Mouse (Mus musculus): ENCODE measurements around the gene Robo2.

DNA sequence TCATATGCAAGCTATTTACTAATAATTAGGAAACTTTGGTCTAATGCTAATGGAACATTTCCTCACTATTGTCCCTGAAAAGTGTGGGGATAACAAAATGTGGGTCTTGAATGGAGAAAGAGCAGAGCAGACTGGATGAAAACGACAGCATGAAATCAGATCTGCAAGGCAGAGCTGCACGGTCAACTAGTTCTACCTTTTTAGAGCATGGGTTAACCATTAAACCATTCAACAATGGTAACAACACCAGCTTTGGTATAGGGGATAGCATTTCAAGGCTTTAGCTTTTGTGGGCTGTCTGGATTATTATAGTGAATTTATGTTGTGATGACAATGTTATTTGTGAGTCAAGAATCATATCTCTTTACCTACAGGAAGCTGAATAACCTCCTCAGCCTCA is 8.7 kb upstream of the Robo2 start:
- no peak for TF ChIP-seq CTCF (IDR thresholded peaks at IDR 0.05; ENCODE audit: control insufficient read depth, insufficient read depth, insufficient read length)
- TF ChIP-seq CEBPB (IDR thresholded peaks at IDR 0.05; ENCODE audit: low read depth), result no peak
- no peak for TF ChIP-seq MAX (IDR thresholded peaks at IDR 0.05)
- TF ChIP-seq USF1 (IDR thresholded peaks at IDR 0.05; ENCODE audit: low read depth), result no peak
